26 mouse cellular contexts compared by ENCODE assay signal in genomic region chr3:36786581-36786980, GRCm38 (mm10).
DNase-seq lines count a peak whose midpoint lies in the region; ATAC-seq and TF ChIP-seq lines count a peak whose summit lies in the region.
"Had no signal": no experiment of that assay in that cellular context is flagged by ENCODE, and none has a peak within 500 bp of the region (broad histone marks: within the 10 kb centered on the region; RNA-seq: fewer than 3 reads in every experiment).

No protein-coding gene starts in this region.

- no peaks in the 10 kb centered on the region for H3K4me1 ChIP-seq in kidney, embryonic 15.5 days
- H3K4me1 ChIP-seq in kidney, postnatal 0 days (replicated peaks; ENCODE audit: insufficient read depth, low read length): no peaks in the 10 kb centered on the region
- H3K4me1 ChIP-seq in neural tube, embryonic 14.5 days (ENCODE audit: control insufficient read depth, insufficient read depth, low read length): no peaks in the 10 kb centered on the region
- H3K4me1 ChIP-seq: embryonic facial prominence, embryonic 13.5 days; embryonic facial prominence, embryonic 15.5 days; forebrain, embryonic 10.5 days; forebrain, embryonic 12.5 days had no signal

- DNase-seq in kidney, adult 18-20 months: no peak
- peak; percentile 59 for DNase-seq in kidney, postnatal 0 days (ENCODE audit: low spot score)
- DNase-seq in kidney, postnatal 36 days: no peak
- DNase-seq in neural tube, embryonic 10.5 days (ENCODE audit: extremely low spot score, low spot score): no peak
- DNase-seq in B cell, adult 2 months: no peak
- DNase-seq: adrenal gland, adult 2 months; adrenal gland, postnatal 10 days; adrenal gland, postnatal 25 days; cerebellum, adult 11 months; cerebellum, adult 18-20 months; cerebellum, adult 8-10 months; cerebellum, adult 9-11 months; cerebellum, postnatal 14 days; cerebellum, postnatal 36 days; embryo, embryonic 11 days had no signal

- H3K79me2 ChIP-seq in myocyte (ENCODE audit: control insufficient read depth, insufficient read depth): no peaks in the 10 kb centered on the region

- H3K9me3 ChIP-seq in kidney, embryonic 15.5 days (replicated peaks): no peaks in the 10 kb centered on the region
- H3K9me3 ChIP-seq in kidney, postnatal 0 days (replicated peaks; ENCODE audit: low read length): no peaks in the 10 kb centered on the region
- H3K9me3 ChIP-seq in neural tube, embryonic 14.5 days (ENCODE audit: control insufficient read depth, low read length): no peaks in the 10 kb centered on the region
- H3K9me3 ChIP-seq: embryonic facial prominence, embryonic 13.5 days; embryonic facial prominence, embryonic 15.5 days; forebrain, embryonic 10.5 days; forebrain, embryonic 12.5 days had no signal

- ATAC-seq in kidney, embryonic 15.5 days (replicated peaks; ENCODE audit: low FRiP score): 0 out of 2 replicates have a peak, but pooled peaks have one; percentile 71
- ATAC-seq in kidney, postnatal 0 days (replicated peaks; ENCODE audit: low FRiP score, low read depth): 0 out of 2 replicates have a peak, but pooled peaks have one; percentile 36
- ATAC-seq in neural tube, embryonic 14.5 days (ENCODE audit: low read depth): peak; percentile 78; the same call in 1 of the 2 replicates
- ATAC-seq: CD4-positive, CD25-positive, alpha-beta regulatory T cell, adult 4 months; forebrain, embryonic 14.5 days; forebrain, embryonic 16.5 days had no signal

- no peaks in the 10 kb centered on the region for H3K36me3 ChIP-seq in kidney, embryonic 15.5 days
- H3K36me3 ChIP-seq in kidney, postnatal 0 days (ENCODE audit: insufficient read depth, low read length): no peaks in the 10 kb centered on the region
- no peaks in the 10 kb centered on the region for H3K36me3 ChIP-seq in neural tube, embryonic 14.5 days (ENCODE audit: control insufficient read depth, insufficient read depth, low read length)
- H3K36me3 ChIP-seq in myocyte (ENCODE audit: control insufficient read depth, insufficient read depth): no peaks in the 10 kb centered on the region
- H3K36me3 ChIP-seq: embryonic facial prominence, embryonic 13.5 days; embryonic facial prominence, embryonic 15.5 days; forebrain, embryonic 10.5 days; forebrain, embryonic 12.5 days had no signal

- no peak for TF ChIP-seq CTCF in kidney, postnatal 0 days (IDR thresholded peaks at IDR 0.05; ENCODE audit: low read depth)

- H3ac ChIP-seq in myocyte (ENCODE audit: control insufficient read depth, insufficient read length): no peak overlapping the region

- TF ChIP-seq POLR2A in myocyte (IDR thresholded peaks at IDR 0.05; ENCODE audit: insufficient read length, low read depth): no peak

- no peak overlapping the region for H3K27ac ChIP-seq in kidney, embryonic 15.5 days
- no peak overlapping the region for H3K27ac ChIP-seq in kidney, postnatal 0 days
- no peak overlapping the region for H3K27ac ChIP-seq in neural tube, embryonic 14.5 days (ENCODE audit: low read depth, low read length)
- H3K27ac ChIP-seq: embryonic facial prominence, embryonic 13.5 days; embryonic facial prominence, embryonic 15.5 days; forebrain, embryonic 10.5 days; forebrain, embryonic 12.5 days had no signal

- H3K4me3 ChIP-seq in kidney, embryonic 15.5 days (replicated peaks): no peak overlapping the region
- no peak overlapping the region for H3K4me3 ChIP-seq in kidney, postnatal 0 days (replicated peaks; ENCODE audit: low read depth, low read length)
- H3K4me3 ChIP-seq in neural tube, embryonic 14.5 days (ENCODE audit: low read depth, low read length): no peak overlapping the region
- no peak overlapping the region for H3K4me3 ChIP-seq in myocyte
- H3K4me3 ChIP-seq: embryonic facial prominence, embryonic 13.5 days; embryonic facial prominence, embryonic 15.5 days; erythroblast, embryonic 14.5 days; forebrain, embryonic 10.5 days; forebrain, embryonic 12.5 days had no signal

- H3K9ac ChIP-seq in kidney, embryonic 15.5 days: no peak overlapping the region
- no peak overlapping the region for H3K9ac ChIP-seq in kidney, postnatal 0 days (ENCODE audit: low read depth, low read length)
- H3K9ac ChIP-seq in neural tube, embryonic 14.5 days (replicated peaks; ENCODE audit: low read depth, low read length): no peak overlapping the region
- H3K9ac ChIP-seq: embryonic facial prominence, embryonic 13.5 days; embryonic facial prominence, embryonic 15.5 days; forebrain, embryonic 12.5 days had no signal

- H3K4me2 ChIP-seq in kidney, embryonic 15.5 days: no peak overlapping the region
- H3K4me2 ChIP-seq in kidney, postnatal 0 days (ENCODE audit: low read length): no peak overlapping the region
- no peak overlapping the region for H3K4me2 ChIP-seq in neural tube, embryonic 14.5 days (ENCODE audit: low read depth, low read length)
- H3K4me2 ChIP-seq in myocyte (ENCODE audit: low read depth): no peak overlapping the region
- H3K4me2 ChIP-seq: embryonic facial prominence, embryonic 13.5 days; embryonic facial prominence, embryonic 15.5 days; forebrain, embryonic 12.5 days had no signal

- WGBS in kidney, embryonic 15.5 days: 30% methylated on average over 5 of the region's 5 CpGs
- WGBS in kidney, postnatal 0 days: 35% methylated on average over 5 of the region's 5 CpGs
- WGBS in neural tube, embryonic 14.5 days: 35% methylated on average over 5 of the region's 5 CpGs

- H3K27me3 ChIP-seq in kidney, embryonic 15.5 days: no peaks in the 10 kb centered on the region
- H3K27me3 ChIP-seq in kidney, postnatal 0 days (ENCODE audit: insufficient read depth, low read length): no peaks in the 10 kb centered on the region
- H3K27me3 ChIP-seq in neural tube, embryonic 14.5 days (ENCODE audit: control insufficient read depth, insufficient read depth, low read length): no peaks in the 10 kb centered on the region
- peaks cover 4% of the 10 kb centered on the region for H3K27me3 ChIP-seq in myocyte (ENCODE audit: control insufficient read depth, insufficient read depth, insufficient read length)
- H3K27me3 ChIP-seq: embryonic facial prominence, embryonic 13.5 days; embryonic facial prominence, embryonic 15.5 days; forebrain, embryonic 12.5 days had no signal

TF ChIP-seq in myocyte, 11 proteins besides CTCF, POLR2A, EP300 and RAD21:
- TF ChIP-seq CEBPB (IDR thresholded peaks at IDR 0.05; ENCODE audit: insufficient read depth, poor library complexity, severe bottlenecking) (no peak), TCF12 (IDR thresholded peaks at IDR 0.05; ENCODE audit: insufficient read depth, poor library complexity, severe bottlenecking) (peak; percentile 59), SRF (IDR thresholded peaks at IDR 0.05; ENCODE audit: control insufficient read depth, insufficient read length, low read depth) (no peak), POLR2AphosphoS2 (IDR thresholded peaks at IDR 0.05; ENCODE audit: insufficient read length, low read depth) (no peak), USF1 (IDR thresholded peaks at IDR 0.05; ENCODE audit: low read depth) (no peak), MAX (IDR thresholded peaks at IDR 0.05; ENCODE audit: low read depth) (no peak), MYOD1 (IDR thresholded peaks at IDR 0.05; ENCODE audit: control insufficient read depth in 1 of 3, insufficient read length in 2 of 3, low read depth in 2 of 3) (peak in 1 of 3 experiments; percentile 82), MYOG (IDR thresholded peaks at IDR 0.05; ENCODE audit: control insufficient read depth in 1 of 3, insufficient read depth in 1 of 3, insufficient read length in 2 of 3, low read depth in 2 of 3) (peak in 2 of 3 experiments; percentile 29 to 81), E2F4 (IDR thresholded peaks at IDR 0.05; ENCODE audit: insufficient read depth) (no peak), REST (IDR thresholded peaks at IDR 0.05; ENCODE audit: insufficient read depth, insufficient read length) (no peak), TCF3 (IDR thresholded peaks at IDR 0.05; ENCODE audit: insufficient read length, low read depth) (peak; percentile 69)
TF ChIP-seq in myocyte: peak in this region for 4.
